Mouse (Mus musculus) midbrain, embryonic 12.5 days (tissue): ENCODE data around the gene Ccdc154. TPM values are rescaled to one million over a fixed set of nuclear protein-coding genes. Genes with fewer than 3 reads are reported as not detected.
A peak's percentile ranks its signal among the peaks of the same experiment; 100 is the strongest.
"Not testable (repeated sequence)": the region's sequence is repeated elsewhere in the genome, so short reads cannot be mapped to it uniquely, and the experiment has no call there.

Source experiments
- ATAC-seq: fragments of 200-750 bp; cut with Nextera tagmentation; 2 replicates; pipeline ENCODE4 v1.8.0; 2017; ENCODE audit warnings: low read depth, moderate TSS enrichment, moderate library complexity; ENCODE audit not compliant: low FRiP score
- H3K27ac ChIP-seq: fragments of 300-500 bp; sonication (generic); replicated peaks from 2 replicates; pipeline ENCODE4 v1.5.1; 2016; ENCODE audit warnings: mild to moderate bottlenecking
- H3K27me3 ChIP-seq: fragments of 300-500 bp; sonication (generic); 2 replicates; pipeline ENCODE4 v1.6.1; 2016; ENCODE audit warnings: mild to moderate bottlenecking
- H3K36me3 ChIP-seq: fragments of 300-500 bp; sonication (generic); 2 replicates; pipeline ENCODE4 v1.6.1; 2016
- H3K4me1 ChIP-seq: fragments of 300-500 bp; sonication (generic); 2 replicates; pipeline ENCODE4 v1.6.1; 2016
- H3K4me2 ChIP-seq: fragments of 300-500 bp; sonication (generic); replicated peaks from 2 replicates; pipeline ENCODE4 v1.6.1; 2016; ENCODE audit warnings: mild to moderate bottlenecking, moderate library complexity
- H3K4me3 ChIP-seq: fragments of 300-500 bp; sonication (generic); 2 replicates; pipeline ENCODE4 v1.5.1; 2016; ENCODE audit warnings: mild to moderate bottlenecking
- H3K9ac ChIP-seq: fragments of 300-500 bp; sonication (generic); replicated peaks from 2 replicates; pipeline ENCODE4 v1.6.1; 2016; ENCODE audit warnings: mild to moderate bottlenecking, moderate library complexity
- H3K9me3 ChIP-seq: fragments of 300-500 bp; sonication (generic); 2 replicates; pipeline ENCODE4 v1.6.1; 2016; ENCODE audit warnings: mild to moderate bottlenecking
- WGBS: fragments of 180-500 bp; shearing (Covaris S2); methylation state at CpG from one replicate; pipeline ENCODE4 v1.1.7; 2016; 5-methylcytosine and 5-hydroxymethylcytosine counted together
- polyA plus RNA-seq: library from polyadenylated mRNA; unstranded; fragments of >200 nt; fragmentation: Nextera tagmentation; extraction: Ambion mirVana; gene quantifications from 2 replicates; pipeline ENCODE4 v1.2.1, GENCODE M21; 2016

The Ccdc154 gene
- not detected in 2 replicates for polyA plus RNA-seq

- H3K9me3 ChIP-seq: no peaks in the 10 kb centered on the region
- 88% methylated on average over 1 of the region's 1 CpGs for WGBS
- ATAC-seq: no peak
These were observed at the start of gene Ccdc154 for GRCm38 (mm10) chr17:25162161-25162560. Gene Ccdc154 (plus strand): TSS chr17:25162461.

GRCm38 (mm10) chr17:25114908-25115645, 47.2 kb upstream of the Ccdc154 start:
- H3K4me1 ChIP-seq: peaks cover 17% of the 10 kb centered on the region
- H3K4me2 ChIP-seq: peak overlapping the region; percentile 99
- peak; percentile 62; the same call in 1 of the 2 replicates for ATAC-seq
- H3K27ac ChIP-seq: peak overlapping the region; percentile 91
- peaks cover 21% of the 10 kb centered on the region for H3K36me3 ChIP-seq
- no peaks in the 10 kb centered on the region for H3K9me3 ChIP-seq
- H3K4me3 ChIP-seq: peak overlapping the region; percentile 63
- H3K27me3 ChIP-seq: no peaks in the 10 kb centered on the region
- peak overlapping the region; percentile 75 for H3K9ac ChIP-seq
- 13% methylated on average over 23 of the region's 23 CpGs for WGBS

More at GRCm38 (mm10) chr17:25162161-25162560, at the start of gene Ccdc154:
- Histone ChIP-seq H3K27me3 (no peaks in the 10 kb centered on the region), H3K27ac (no peak within 1 kb of the TSS), H3K9ac (no peak within 1 kb of the TSS), H3K4me3 (no peak within 1 kb of the TSS), H3K36me3 (peaks cover 41% of the 10 kb centered on the region), H3K4me1 (no peaks in the 10 kb centered on the region), H3K4me2 (no peak within 1 kb of the TSS)

GRCm38 (mm10) chr17:25115664-25116432, 46.4 kb upstream of the Ccdc154 start, which contains the start of gene Telo2:
Gene Telo2 (minus strand): TSS chr17:25115967.
- Histone ChIP-seq H3K9me3 (no peaks in the 10 kb centered on the region), H3K4me3 (peak within 1 kb of the TSS; percentile 63), H3K4me2 (peak within 1 kb of the TSS; percentile 99), H3K27ac (peak within 1 kb of the TSS; percentile 91), H3K4me1 (peaks cover 17% of the 10 kb centered on the region), H3K9ac (peak within 1 kb of the TSS; percentile 75), H3K27me3 (peaks cover 6% of the 10 kb centered on the region), H3K36me3 (peaks cover 14% of the 10 kb centered on the region)
- peak; percentile 94 for ATAC-seq
- 6% methylated on average over 40 of the region's 40 CpGs for WGBS

- H3K4me2 ChIP-seq: no peak overlapping the region
- no peak overlapping the region for H3K27ac ChIP-seq
These were observed 45.0 kb upstream of the Ccdc154 start for GRCm38 (mm10) chr17:25117263-25117662.

GRCm38 (mm10) chr17:25120406-25120805, 41.9 kb upstream of the Ccdc154 start, which contains the start of gene Ptx4:
Gene Ptx4 (plus strand): TSS chr17:25120760.
- Histone ChIP-seq H3K9me3 (no peaks in the 10 kb centered on the region), H3K36me3 (no peaks in the 10 kb centered on the region), H3K27ac (no peak within 1 kb of the TSS), H3K4me3 (no peak within 1 kb of the TSS), H3K9ac (0 out of 2 replicates have a peak within 1 kb of the TSS, but pooled peaks have one; percentile 28), H3K4me2 (no peak within 1 kb of the TSS), H3K27me3 (peaks cover 20% of the 10 kb centered on the region), H3K4me1 (peaks cover 5% of the 10 kb centered on the region; the same call in 1 of the 2 replicates)
- 58% methylated on average over 3 of the region's 3 CpGs for WGBS
- ATAC-seq: no peak

More at GRCm38 (mm10) chr17:25117263-25117662, 45.0 kb upstream of the Ccdc154 start:
- Histone ChIP-seq H3K9me3 (no peaks in the 10 kb centered on the region), H3K36me3 (peaks cover 10% of the 10 kb centered on the region), H3K27me3 (peaks cover 6% of the 10 kb centered on the region), H3K4me1 (peaks cover 17% of the 10 kb centered on the region), H3K4me3 (no peak overlapping the region), H3K9ac (no peak overlapping the region)
- 43% methylated on average over 4 of the region's 4 CpGs for WGBS
- no peak for ATAC-seq

- ATAC-seq: no peak
- H3K4me1 ChIP-seq: no peaks in the 10 kb centered on the region
- H3K36me3 ChIP-seq: no peaks in the 10 kb centered on the region
- peaks cover 23% of the 10 kb centered on the region for H3K27me3 ChIP-seq
- no peak overlapping the region for H3K27ac ChIP-seq
- no peak overlapping the region for H3K4me2 ChIP-seq
- 37% methylated on average over 7 of the region's 7 CpGs for WGBS
- H3K9me3 ChIP-seq: no peaks in the 10 kb centered on the region
- H3K9ac ChIP-seq: no peak overlapping the region
- no peak overlapping the region for H3K4me3 ChIP-seq
These were observed 38.3 kb upstream of the Ccdc154 start for GRCm38 (mm10) chr17:25123979-25124378.

GRCm38 (mm10) chr17:25125442-25126060, 36.7 kb upstream of the Ccdc154 start:
- not testable (repeated sequence) for ATAC-seq
- H3K27me3 ChIP-seq: peaks cover 19% of the 10 kb centered on the region

GRCm38 (mm10) chr17:25127079-25127478, 35.2 kb upstream of the Ccdc154 start:
- no peak overlapping the region for H3K4me3 ChIP-seq
- no peak overlapping the region for H3K4me2 ChIP-seq
- H3K27ac ChIP-seq: no peak overlapping the region
- no peak overlapping the region for H3K9ac ChIP-seq
- H3K27me3 ChIP-seq: peaks cover 17% of the 10 kb centered on the region; the same call in 1 of the 2 replicates
- no peaks in the 10 kb centered on the region for H3K4me1 ChIP-seq
- no peak for ATAC-seq
- no peaks in the 10 kb centered on the region for H3K36me3 ChIP-seq
- no peaks in the 10 kb centered on the region for H3K9me3 ChIP-seq
- 61% methylated on average over 8 of the region's 8 CpGs for WGBS

More at GRCm38 (mm10) chr17:25125442-25126060, 36.7 kb upstream of the Ccdc154 start:
- H3K9ac ChIP-seq, H3K27ac ChIP-seq, H3K4me1 ChIP-seq, H3K4me3 ChIP-seq, H3K4me2 ChIP-seq, H3K9me3 ChIP-seq, H3K36me3 ChIP-seq: not testable (repeated sequence)
- 84% methylated on average over 3 of the region's 3 CpGs for WGBS

- WGBS: 83% methylated on average over 9 of the region's 9 CpGs
- no peak overlapping the region for H3K27ac ChIP-seq
These were observed 34.6 kb upstream of the Ccdc154 start for GRCm38 (mm10) chr17:25127681-25128080.

GRCm38 (mm10) chr17:25130060-25130459, 32.2 kb upstream of the Ccdc154 start:
- Histone ChIP-seq H3K9ac (no peak overlapping the region), H3K36me3 (no peaks in the 10 kb centered on the region), H3K27ac (no peak overlapping the region), H3K27me3 (0 out of 2 replicates have a peak, but pooled peaks cover 3% of the 10 kb centered on the region), H3K4me3 (no peak overlapping the region), H3K4me1 (peaks cover 12% of the 10 kb centered on the region), H3K4me2 (no peak overlapping the region), H3K9me3 (no peaks in the 10 kb centered on the region)
- ATAC-seq: no peak
- WGBS: 89% methylated on average over 1 of the region's 1 CpGs

More at GRCm38 (mm10) chr17:25127681-25128080, 34.6 kb upstream of the Ccdc154 start:
- no peak overlapping the region for H3K9ac ChIP-seq
- no peaks in the 10 kb centered on the region for H3K36me3 ChIP-seq
- no peak overlapping the region for H3K4me2 ChIP-seq
- no peak for ATAC-seq
- no peak overlapping the region for H3K4me3 ChIP-seq
- H3K27me3 ChIP-seq: peaks cover 16% of the 10 kb centered on the region; the same call in 1 of the 2 replicates
- H3K4me1 ChIP-seq: no peaks in the 10 kb centered on the region
- no peaks in the 10 kb centered on the region for H3K9me3 ChIP-seq

GRCm38 (mm10) chr17:25133275-25133698, 29.0 kb upstream of the Ccdc154 start, which contains the start of gene Clcn7:
Gene Clcn7 (plus strand): TSS chr17:25133391.
- Histone ChIP-seq H3K27me3 (no peaks in the 10 kb centered on the region), H3K9me3 (no peaks in the 10 kb centered on the region), H3K27ac (no peak within 1 kb of the TSS), H3K9ac (peak within 1 kb of the TSS; percentile 79), H3K4me3 (peak within 1 kb of the TSS; percentile 89), H3K4me1 (peaks cover 12% of the 10 kb centered on the region), H3K4me2 (peak within 1 kb of the TSS; percentile 74), H3K36me3 (peaks cover 8% of the 10 kb centered on the region; the same call in 1 of the 2 replicates)
- under 1% methylated on average over 40 of the region's 40 CpGs for WGBS
- ATAC-seq: peak; percentile 91
